Mouse (Mus musculus) natural killer cell, adult 2 months (primary cell): ENCODE measurements around the gene Artn.

Source experiments
- DNase-seq, 2 experiments: peaks; one replicate each; pipeline ENCODE4 v3.0.0; 2022; ENCODE audit warnings: low spot score in 2 of 2

Gene Artn

DNA sequence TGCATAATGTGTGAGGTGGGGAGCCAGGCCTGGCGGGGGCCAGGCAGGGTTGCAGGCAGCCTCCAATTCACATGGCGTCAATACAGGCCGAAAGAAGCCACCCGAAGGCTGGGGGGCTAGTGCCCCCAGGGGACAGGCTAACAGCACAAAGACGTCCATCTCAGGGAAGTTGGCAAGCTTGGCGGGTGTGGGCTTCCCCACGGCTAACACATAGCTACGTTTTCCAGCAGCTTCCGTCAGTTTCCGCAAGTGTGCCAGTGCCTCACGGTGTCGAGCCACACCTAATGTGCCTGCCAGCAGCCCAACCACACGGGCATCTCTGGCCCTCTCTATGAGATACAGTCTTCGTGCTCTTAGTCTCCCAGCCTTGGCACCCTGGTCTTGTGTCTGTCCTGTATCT, 39.5 kb downstream of the Artn start:
- no peak for DNase-seq

DNA sequence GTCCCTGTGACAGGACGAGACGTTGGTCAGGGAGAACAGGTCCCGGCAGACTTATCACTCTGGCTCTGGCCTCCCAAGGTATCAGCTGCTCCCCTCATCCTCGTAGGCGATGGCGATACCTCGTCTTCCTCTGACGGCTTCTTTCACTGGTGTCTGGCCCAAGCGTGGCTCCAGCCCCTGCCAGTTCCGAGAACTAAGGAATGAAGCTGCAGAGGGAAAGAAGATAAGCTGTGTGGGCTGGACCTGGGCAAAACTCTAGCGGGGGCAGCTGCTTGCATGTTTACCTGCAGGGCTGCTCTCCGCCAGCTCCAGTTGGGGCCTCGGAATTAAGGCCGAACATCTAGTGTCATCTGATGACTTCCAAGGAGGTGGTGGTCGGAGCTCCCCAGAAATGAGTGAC, 40.1 kb downstream of the Artn start:
- no peak for DNase-seq

DNA sequence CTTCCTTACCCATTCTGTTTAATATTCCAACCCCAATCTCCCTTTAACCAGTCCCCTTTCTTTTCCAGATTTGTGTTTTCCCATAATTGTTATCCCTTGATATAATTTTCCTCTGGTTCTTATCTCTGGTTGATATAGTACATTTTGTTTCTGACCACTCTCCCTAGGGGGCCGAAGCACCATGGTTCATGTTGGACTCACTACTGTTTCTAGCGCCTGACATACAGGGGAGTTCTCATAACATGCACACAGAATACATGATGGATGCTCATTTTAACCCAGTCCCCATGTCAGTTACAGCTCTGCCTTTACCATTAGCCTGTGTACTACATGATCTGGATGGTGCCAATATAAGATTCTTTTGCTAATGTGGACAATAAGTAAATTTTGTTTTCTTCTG, 41.6 kb downstream of the Artn start:
- no peak for DNase-seq

DNA sequence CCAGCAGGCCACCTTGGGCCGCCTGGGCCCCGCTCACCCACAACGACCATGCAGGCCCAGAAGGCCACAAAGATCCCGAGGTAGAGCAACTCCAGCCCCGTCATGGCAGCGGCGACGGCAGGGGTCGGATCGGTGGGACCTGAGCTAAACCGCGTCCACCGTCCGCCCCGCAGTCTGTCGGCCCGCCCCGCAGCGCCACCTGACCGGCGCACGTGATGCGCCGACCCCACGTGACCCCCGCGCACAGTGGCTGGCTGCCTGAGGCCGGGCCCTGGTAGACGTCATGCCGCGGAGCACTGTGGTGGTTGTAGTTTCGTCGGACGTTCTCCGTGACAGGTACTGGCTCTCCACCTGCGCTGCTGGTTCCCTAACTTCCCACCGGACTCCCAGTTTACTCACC, 42.4 kb downstream of the Artn start, which contains the start of gene Atp6v0b:
Gene Atp6v0b, minus strand, starts transcription at position 201 of the 400 bp plus-strand sequence.
- peak; percentile 80 to 90 for DNase-seq

DNA sequence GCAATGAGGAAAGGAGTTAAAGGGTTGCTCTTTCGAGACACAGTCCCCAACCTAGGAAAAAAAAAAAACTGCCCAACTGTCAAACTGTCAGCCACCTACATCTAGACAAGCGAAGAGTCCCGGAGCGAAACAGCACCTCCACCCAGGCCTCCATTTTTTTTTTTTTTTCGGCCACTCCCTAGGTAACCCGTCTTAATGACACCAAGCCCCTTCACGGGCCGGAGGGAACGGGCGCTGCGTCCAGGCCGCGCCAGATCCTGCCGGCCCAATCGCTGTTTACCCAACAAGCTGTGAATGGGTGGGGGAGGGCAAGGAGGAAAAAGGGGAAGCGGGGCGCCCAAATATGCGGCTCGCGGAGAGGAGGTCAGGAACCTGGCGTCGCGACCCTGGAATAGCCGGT, 42.9 kb downstream of the Artn start:
- no peak for DNase-seq

DNA sequence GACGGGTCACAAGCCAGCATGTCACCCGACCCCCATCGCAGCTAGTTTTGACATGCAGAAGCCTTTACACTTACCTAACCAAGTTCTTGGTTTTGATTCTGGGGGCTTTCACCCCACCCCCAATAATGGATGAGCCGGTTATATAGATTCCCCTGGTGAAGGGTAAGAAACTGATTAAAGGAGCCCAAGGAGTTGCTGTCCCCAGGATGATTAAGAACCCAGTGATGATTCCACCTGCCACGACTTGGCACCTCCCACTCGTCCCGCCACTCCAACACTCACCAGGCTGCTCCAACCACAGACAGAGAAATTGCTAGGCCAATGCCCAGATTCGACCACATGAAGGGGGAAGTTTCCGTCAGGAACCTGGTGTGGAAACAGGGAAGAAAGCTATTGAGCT, 43.6 kb downstream of the Artn start:
- DNase-seq = no peak

DNA sequence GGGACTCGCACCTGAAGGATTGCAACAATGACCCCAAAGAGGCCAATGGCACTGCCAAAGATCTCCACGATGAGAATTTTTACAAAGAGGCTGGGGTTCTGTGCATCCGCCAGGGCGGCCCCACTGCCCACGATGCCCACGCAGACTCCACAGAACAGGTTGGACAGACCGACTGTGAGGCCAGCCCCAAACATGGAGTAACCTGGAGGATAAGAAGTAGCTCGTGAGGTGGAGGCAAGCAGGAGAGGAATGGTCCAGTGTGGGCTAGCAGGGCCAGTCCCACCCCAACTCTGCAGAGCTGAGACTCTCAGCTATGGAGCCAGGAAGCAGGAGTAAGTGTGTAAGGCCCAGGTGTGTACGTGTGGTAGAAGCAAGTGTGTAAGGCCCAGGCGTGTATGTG, 44.5 kb downstream of the Artn start:
- DNase-seq = no peak

DNA sequence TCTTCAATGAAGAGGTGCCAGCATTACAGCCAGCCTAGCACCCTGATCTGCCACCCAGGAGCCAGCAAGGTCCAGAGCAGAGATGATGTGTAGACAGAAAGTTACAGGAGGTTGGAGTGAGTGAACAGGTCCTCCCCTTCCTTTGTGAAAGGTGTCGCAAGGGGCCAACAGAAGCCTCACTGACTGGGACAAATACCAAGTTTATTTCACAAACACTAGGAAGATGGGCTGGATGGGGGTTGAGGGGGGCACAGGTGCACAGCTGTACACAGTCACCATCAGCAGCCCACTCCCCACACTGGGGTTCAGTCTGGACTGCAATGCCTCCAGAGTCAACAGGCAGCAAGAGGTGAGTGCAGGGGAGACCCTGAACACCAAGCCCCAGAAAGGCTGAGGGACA, 45.4 kb downstream of the Artn start:
- no peak for DNase-seq

DNA sequence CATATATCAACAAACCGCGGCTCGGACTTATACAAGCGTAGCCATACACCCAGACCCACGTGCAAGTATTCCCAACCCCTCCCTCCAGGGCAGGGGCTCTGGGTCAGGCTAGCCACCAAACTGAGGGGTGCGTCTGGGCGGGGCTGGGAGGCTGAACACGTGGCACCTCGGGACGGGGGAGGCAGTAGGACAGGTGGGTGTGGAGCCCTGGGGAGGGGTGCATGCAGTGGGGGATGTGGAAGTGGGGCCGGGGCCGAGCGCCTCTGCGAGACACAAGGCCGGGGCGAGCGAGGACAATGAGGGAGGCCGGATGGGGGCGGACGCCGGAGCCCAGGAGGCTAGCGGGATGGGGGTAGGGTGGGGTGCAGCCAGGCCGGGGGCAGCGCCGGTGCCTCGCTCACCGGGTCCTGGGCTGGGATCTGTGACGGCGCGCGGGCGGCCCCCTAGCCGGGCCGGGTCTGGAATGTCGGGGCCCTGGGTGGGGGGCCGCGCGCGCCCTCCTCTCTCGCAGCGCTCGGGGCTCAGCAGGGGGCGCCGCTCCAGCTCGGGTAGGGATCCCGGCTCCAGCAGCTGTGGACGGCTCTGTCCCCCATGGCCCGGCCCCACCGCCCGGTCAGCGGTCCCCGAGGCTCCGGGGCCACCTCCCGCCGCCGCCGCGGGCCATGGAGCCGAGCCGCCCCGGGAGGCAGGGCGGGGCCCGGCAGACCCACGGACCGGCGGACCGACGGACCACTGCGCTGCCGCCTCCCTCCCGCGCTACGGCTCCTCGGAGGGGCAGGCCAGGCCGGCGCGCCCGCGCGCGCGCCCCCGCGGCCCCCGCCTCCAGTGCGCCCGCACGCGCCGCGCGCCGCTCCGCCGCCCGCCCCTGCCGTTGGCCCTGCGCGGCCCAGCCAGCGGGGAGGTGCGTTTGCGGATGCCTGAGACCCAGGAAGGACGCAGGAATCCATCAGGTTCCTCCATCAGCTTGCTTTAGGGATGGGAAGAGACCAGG, 46.6 kb downstream of the Artn start, which contains the start of gene B4galt2:
Gene B4galt2, minus strand, starts transcription at position 787 of the 991 bp plus-strand sequence.
- no peak for DNase-seq

DNA sequence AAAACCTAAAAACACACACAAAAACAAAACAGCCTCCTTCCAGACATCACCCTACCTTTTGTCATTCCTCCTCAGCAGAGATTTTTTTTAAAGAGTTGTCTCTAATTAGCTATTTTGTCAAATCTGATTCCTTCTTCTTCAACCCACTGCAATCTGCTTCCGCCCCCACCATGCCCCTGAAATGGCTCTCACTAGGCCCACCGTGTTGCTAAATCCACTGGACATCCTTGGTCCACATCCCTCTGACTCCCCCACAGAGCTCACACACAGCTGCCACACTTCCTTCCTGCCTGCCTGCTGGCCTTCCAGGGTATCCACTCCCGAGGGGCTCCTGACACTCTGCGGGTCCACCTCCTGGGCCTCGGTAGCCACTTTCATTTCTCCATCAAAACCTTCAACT, 50.9 kb downstream of the Artn start:
- no peak for DNase-seq

DNA sequence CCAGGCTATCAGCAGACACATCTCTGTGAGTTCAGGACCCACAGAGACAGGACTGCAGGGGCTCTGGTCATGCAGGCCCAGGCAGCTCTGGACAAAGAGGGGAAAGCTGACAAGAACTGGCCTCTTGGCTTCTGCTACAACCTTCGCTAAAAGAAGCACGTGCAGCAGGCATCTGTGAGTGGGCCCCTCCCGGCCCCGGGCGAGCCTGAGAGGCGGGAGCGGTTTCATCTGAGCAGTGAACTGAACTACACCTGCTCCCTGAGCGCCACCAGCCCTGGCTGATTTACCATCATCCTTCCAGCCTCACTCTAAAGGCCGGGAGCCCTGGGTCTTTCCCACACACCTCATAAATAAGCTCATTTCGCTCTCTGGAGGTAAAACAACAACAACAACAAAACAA, 51.3 kb downstream of the Artn start:
- peak in 1 of 2 experiments; percentile 14 for DNase-seq
